Mouse (Mus musculus): ENCODE measurements around the gene Crxos. TPM values are rescaled to one million over a fixed set of nuclear protein-coding genes. Genes with fewer than 3 reads are reported as not detected.
A peak's percentile ranks its signal among the peaks of the same experiment; 100 is the strongest.

Crxos gene
- polyA plus RNA-seq, 1 experiment from 2014 or later = not detected

- DNase-seq (ENCODE audit: low spot score) = no peak
- Histone ChIP-seq H3K27me3 (ENCODE audit: control insufficient read depth, insufficient read depth, low read length) (no peaks in the 10 kb centered on the region), H3K9me3 (ENCODE audit: control insufficient read depth, low read length) (no peaks in the 10 kb centered on the region), H3K4me2 (ENCODE audit: low read depth, severe bottlenecking) (no peak overlapping the region), H3K4me3 (ENCODE audit: low read depth, low read length) (no peak overlapping the region), H3K36me3 (ENCODE audit: control insufficient read depth, insufficient read depth, low read length) (no peaks in the 10 kb centered on the region), H3K27ac (replicated peaks; ENCODE audit: low read depth, low read length) (no peak overlapping the region), H3K4me1 (ENCODE audit: control insufficient read depth, insufficient read depth, low read length) (no peaks in the 10 kb centered on the region), H3K9ac (ENCODE audit: low read length) (no peak overlapping the region)
- no peak for ATAC-seq (ENCODE audit: insufficient number of reproducible peaks, low FRiP score, low TSS enrichment, low read depth)
- 84% methylated on average over 9 of the region's 9 CpGs for WGBS
Measured at GRCm38 (mm10) chr7:15901366-15902048, 19.1 kb downstream of the Crxos start.

- ATAC-seq (ENCODE audit: insufficient number of reproducible peaks, low FRiP score, low TSS enrichment, low read depth) = no peak
Measured at GRCm38 (mm10) chr7:15905861-15906260, 23.4 kb downstream of the Crxos start.

GRCm38 (mm10) chr7:15906602-15907001, 24.2 kb downstream of the Crxos start:
- WGBS = 85% methylated on average over 1 of the region's 1 CpGs
- ATAC-seq (ENCODE audit: insufficient number of reproducible peaks, low FRiP score, low TSS enrichment, low read depth) (no peak), DNase-seq (ENCODE audit: low spot score) (no peak)
- Histone ChIP-seq H3K4me2 (ENCODE audit: low read depth, severe bottlenecking) (no peak overlapping the region), H3K9me3 (ENCODE audit: control insufficient read depth, low read length) (no peaks in the 10 kb centered on the region), H3K36me3 (ENCODE audit: control insufficient read depth, insufficient read depth, low read length) (no peaks in the 10 kb centered on the region), H3K4me3 (ENCODE audit: low read depth, low read length) (no peak overlapping the region), H3K27me3 (ENCODE audit: control insufficient read depth, insufficient read depth, low read length) (no peaks in the 10 kb centered on the region), H3K27ac (replicated peaks; ENCODE audit: low read depth, low read length) (no peak overlapping the region), H3K4me1 (ENCODE audit: control insufficient read depth, insufficient read depth, low read length) (no peaks in the 10 kb centered on the region), H3K9ac (ENCODE audit: low read length) (no peak overlapping the region)

More at GRCm38 (mm10) chr7:15905861-15906260, 23.4 kb downstream of the Crxos start:
- H3K9me3 ChIP-seq (ENCODE audit: control insufficient read depth, low read length) = no peaks in the 10 kb centered on the region
- H3K4me2 ChIP-seq (ENCODE audit: low read depth, severe bottlenecking) = no peak overlapping the region
- H3K27me3 ChIP-seq (ENCODE audit: control insufficient read depth, insufficient read depth, low read length) = no peaks in the 10 kb centered on the region
- H3K36me3 ChIP-seq (ENCODE audit: control insufficient read depth, insufficient read depth, low read length) = no peaks in the 10 kb centered on the region
- no peak overlapping the region for H3K27ac ChIP-seq (replicated peaks; ENCODE audit: low read depth, low read length)
- H3K4me1 ChIP-seq (ENCODE audit: control insufficient read depth, insufficient read depth, low read length) = no peaks in the 10 kb centered on the region
- DNase-seq (ENCODE audit: low spot score) = no peak
- no peak overlapping the region for H3K4me3 ChIP-seq (ENCODE audit: low read depth, low read length)
- WGBS = 88% methylated on average over 7 of the region's 7 CpGs
- H3K9ac ChIP-seq (ENCODE audit: low read length) = no peak overlapping the region

GRCm38 (mm10) chr7:15907971-15908590, 25.7 kb downstream of the Crxos start:
- H3K9me3 ChIP-seq (ENCODE audit: control insufficient read depth, low read length) = no peaks in the 10 kb centered on the region
- H3K36me3 ChIP-seq (ENCODE audit: control insufficient read depth, insufficient read depth, low read length) = no peaks in the 10 kb centered on the region
- no peak overlapping the region for H3K4me3 ChIP-seq (ENCODE audit: low read depth, low read length)
- no peak overlapping the region for H3K27ac ChIP-seq (replicated peaks; ENCODE audit: low read depth, low read length)
- ATAC-seq (ENCODE audit: insufficient number of reproducible peaks, low FRiP score, low TSS enrichment, low read depth) (no peak), DNase-seq (ENCODE audit: low spot score) (no peak)
- no peak overlapping the region for H3K4me2 ChIP-seq (ENCODE audit: low read depth, severe bottlenecking)
- no peaks in the 10 kb centered on the region for H3K4me1 ChIP-seq (ENCODE audit: control insufficient read depth, insufficient read depth, low read length)
- 80% methylated on average over 8 of the region's 8 CpGs for WGBS
- H3K27me3 ChIP-seq (ENCODE audit: control insufficient read depth, insufficient read depth, low read length) = no peaks in the 10 kb centered on the region
- H3K9ac ChIP-seq (ENCODE audit: low read length) = no peak overlapping the region

- Histone ChIP-seq H3K9me3 (ENCODE audit: control insufficient read depth, low read length) (no peaks in the 10 kb centered on the region), H3K4me3 (ENCODE audit: low read depth, low read length) (no peak overlapping the region), H3K4me2 (ENCODE audit: low read depth, severe bottlenecking) (no peak overlapping the region), H3K27me3 (ENCODE audit: control insufficient read depth, insufficient read depth, low read length) (no peaks in the 10 kb centered on the region), H3K27ac (replicated peaks; ENCODE audit: low read depth, low read length) (no peak overlapping the region), H3K4me1 (ENCODE audit: control insufficient read depth, insufficient read depth, low read length) (no peaks in the 10 kb centered on the region), H3K9ac (ENCODE audit: low read length) (no peak overlapping the region), H3K36me3 (ENCODE audit: control insufficient read depth, insufficient read depth, low read length) (no peaks in the 10 kb centered on the region)
- ATAC-seq (ENCODE audit: insufficient number of reproducible peaks, low FRiP score, low TSS enrichment, low read depth) (no peak), DNase-seq (ENCODE audit: low spot score) (no peak)
- 81% methylated on average over 5 of the region's 5 CpGs for WGBS
Measured at GRCm38 (mm10) chr7:15910521-15910920, 28.1 kb downstream of the Crxos start.

GRCm38 (mm10) chr7:15912183-15912582, 29.8 kb downstream of the Crxos start:
- Histone ChIP-seq H3K4me1 (ENCODE audit: control insufficient read depth, insufficient read depth, low read length) (no peaks in the 10 kb centered on the region), H3K9ac (ENCODE audit: low read length) (no peak overlapping the region), H3K27me3 (ENCODE audit: control insufficient read depth, insufficient read depth, low read length) (no peaks in the 10 kb centered on the region), H3K9me3 (ENCODE audit: control insufficient read depth, low read length) (no peaks in the 10 kb centered on the region), H3K36me3 (ENCODE audit: control insufficient read depth, insufficient read depth, low read length) (no peaks in the 10 kb centered on the region; the same call in 1 of the 2 replicates), H3K4me2 (ENCODE audit: low read depth, severe bottlenecking) (no peak overlapping the region), H3K4me3 (ENCODE audit: low read depth, low read length) (no peak overlapping the region), H3K27ac (replicated peaks; ENCODE audit: low read depth, low read length) (no peak overlapping the region)
- WGBS = 2% methylated on average over 4 of the region's 4 CpGs
- DNase-seq (ENCODE audit: low spot score) (peak; percentile 93), ATAC-seq (ENCODE audit: insufficient number of reproducible peaks, low FRiP score, low TSS enrichment, low read depth) (peak; percentile 56; the same call in 1 of the 2 replicates)

GRCm38 (mm10) chr7:15914252-15914651, 31.8 kb downstream of the Crxos start:
- Histone ChIP-seq H3K4me1 (ENCODE audit: control insufficient read depth, insufficient read depth, low read length) (no peaks in the 10 kb centered on the region), H3K9ac (ENCODE audit: low read length) (no peak overlapping the region), H3K27me3 (ENCODE audit: control insufficient read depth, insufficient read depth, low read length) (no peaks in the 10 kb centered on the region), H3K36me3 (ENCODE audit: control insufficient read depth, insufficient read depth, low read length) (peaks cover 4% of the 10 kb centered on the region), H3K9me3 (ENCODE audit: control insufficient read depth, low read length) (no peaks in the 10 kb centered on the region), H3K4me3 (ENCODE audit: low read depth, low read length) (no peak overlapping the region), H3K27ac (replicated peaks; ENCODE audit: low read depth, low read length) (no peak overlapping the region), H3K4me2 (ENCODE audit: low read depth, severe bottlenecking) (no peak overlapping the region)
- DNase-seq (ENCODE audit: low spot score) = peak; percentile 65
- no peak for ATAC-seq (ENCODE audit: insufficient number of reproducible peaks, low FRiP score, low TSS enrichment, low read depth)
- WGBS = 41% methylated on average over 2 of the region's 2 CpGs

- no peaks in the 10 kb centered on the region for H3K27me3 ChIP-seq (ENCODE audit: control insufficient read depth, insufficient read depth, low read length)
- no peaks in the 10 kb centered on the region for H3K4me1 ChIP-seq (ENCODE audit: control insufficient read depth, insufficient read depth, low read length)
- H3K4me3 ChIP-seq (ENCODE audit: low read depth, low read length) = no peak overlapping the region
- H3K27ac ChIP-seq (replicated peaks; ENCODE audit: low read depth, low read length) = no peak overlapping the region
- no peaks in the 10 kb centered on the region for H3K9me3 ChIP-seq (ENCODE audit: control insufficient read depth, low read length)
- H3K4me2 ChIP-seq (ENCODE audit: low read depth, severe bottlenecking) = no peak overlapping the region
- WGBS = 73% methylated on average over 2 of the region's 2 CpGs
- no peak overlapping the region for H3K9ac ChIP-seq (ENCODE audit: low read length)
- DNase-seq (ENCODE audit: low spot score) = no peak
- peaks cover 8% of the 10 kb centered on the region for H3K36me3 ChIP-seq (ENCODE audit: control insufficient read depth, insufficient read depth, low read length)
- no peak for ATAC-seq (ENCODE audit: insufficient number of reproducible peaks, low FRiP score, low TSS enrichment, low read depth)
Measured at GRCm38 (mm10) chr7:15914751-15915150, 32.3 kb downstream of the Crxos start.

Measured in limb, embryonic 11.5 days (tissue).